Mouse (Mus musculus) MEL (cell line): Measurements from ENCODE around the gene Fndc8. TPM values are rescaled to one million over a fixed set of nuclear protein-coding genes. Genes with fewer than 3 reads are reported as not detected.
A peak's percentile ranks its signal among the peaks of the same experiment; 100 is the strongest.

Source experiments
- DNase-seq: peaks from one replicate; pipeline ENCODE4 v3.0.0; 2011; ENCODE audit warnings: low read depth, low spot score
- H3K27ac ChIP-seq: 2 replicates; pipeline ENCODE4 v1.5.1; 2012; ENCODE audit warnings: low read depth, mild to moderate bottlenecking, control low read depth, low read length, moderate library complexity; ENCODE audit not compliant: control insufficient read depth
- H3K27me3 ChIP-seq, 2 experiments: fragments of 150-350 bp in 1 of 2; sonication (generic) in 1 of 2; 2 replicates each; pipeline ENCODE4 v1.6.1; 2012; ENCODE audit warnings: low read length in 2 of 2, mild to moderate bottlenecking in 2 of 2, improper control_type of control experiment in 1 of 2, moderate library complexity in 1 of 2; ENCODE audit not compliant: insufficient read depth in 2 of 2, control insufficient read depth in 1 of 2
- H3K36me3 ChIP-seq, 2 experiments: 2 replicates each; pipeline ENCODE4 v1.6.1; 2012 to 2014; ENCODE audit warnings: low read length in 2 of 2, improper control_type of control experiment in 1 of 2, inconsistent platforms in 1 of 2, mild to moderate bottlenecking in 1 of 2; ENCODE audit not compliant: insufficient read depth in 2 of 2, control insufficient read depth in 1 of 2
- H3K4me1 ChIP-seq, 2 experiments: fragments of 150-350 bp in 1 of 2; sonication (generic) in 1 of 2; 2 replicates each; pipeline ENCODE4 v1.6.1; 2012; ENCODE audit warnings: low read length in 2 of 2, improper control_type of control experiment in 1 of 2, mild to moderate bottlenecking in 1 of 2; ENCODE audit not compliant: insufficient read depth in 2 of 2, control insufficient read depth in 1 of 2
- H3K4me3 ChIP-seq, 2 experiments: fragments of 150-350 bp in 1 of 2; sonication (generic) in 1 of 2; 2 replicates each; pipeline ENCODE4 v1.5.1; 2012; ENCODE audit warnings: low read depth in 2 of 2, low read length in 2 of 2, mild to moderate bottlenecking in 2 of 2, moderate library complexity in 2 of 2, control low read depth in 1 of 2, improper control_type of control experiment in 1 of 2; ENCODE audit not compliant: control insufficient read depth in 1 of 2, insufficient read depth in 1 of 2
- H3K79me2 ChIP-seq: 2 replicates; pipeline ENCODE4 v1.6.1; 2012; ENCODE audit warnings: mild to moderate bottlenecking, low read length, moderate library complexity; ENCODE audit not compliant: control insufficient read depth, poor library complexity, insufficient read depth
- H3K9ac ChIP-seq: 2 replicates; pipeline ENCODE4 v1.6.1; 2012; ENCODE audit warnings: low read depth, mild to moderate bottlenecking, control low read depth, low read length, moderate library complexity; ENCODE audit not compliant: control insufficient read depth, poor library complexity, severe bottlenecking
- H3K9me3 ChIP-seq: fragments of 150-350 bp; sonication (generic); replicated peaks from 2 replicates; pipeline ENCODE4 v1.6.1; 2012; ENCODE audit warnings: mild to moderate bottlenecking, low read length, improper control_type of control experiment, moderate library complexity; ENCODE audit not compliant: insufficient read depth
- BHLHE40 ChIP-seq: IDR thresholded peaks from 2 replicates; pipeline ENCODE4 v1.6.1; 2012; ENCODE audit warnings: low read depth, mild to moderate bottlenecking, inconsistent platforms, low read length, improper control_type of control experiment, borderline replicate concordance
- CHD1 ChIP-seq: IDR thresholded peaks from 2 replicates; pipeline ENCODE4 v1.6.1; 2012; ENCODE audit warnings: low read depth, mild to moderate bottlenecking, inconsistent platforms, low read length, improper control_type of control experiment
- CTCF ChIP-seq, 3 experiments: IDR thresholded peaks in 2 of 3; conservative IDR thresholded peaks in 1 of 3; 2 replicates each; pipeline ENCODE4 v1.5.1; 2011 to 2012; ENCODE audit warnings: low read length in 3 of 3, low read depth in 2 of 3, mild to moderate bottlenecking in 2 of 3, improper control_type of control experiment in 1 of 3, inconsistent platforms in 1 of 3, mixed read lengths in 1 of 3, moderate library complexity in 1 of 3; ENCODE audit not compliant: control insufficient read depth in 1 of 3, insufficient read depth in 1 of 3, poor library complexity in 1 of 3, severe bottlenecking in 1 of 3
- E2F4 ChIP-seq: IDR thresholded peaks from 2 replicates; pipeline ENCODE4 v1.6.1; 2011; ENCODE audit warnings: low read depth, low read length, improper control_type of control experiment, borderline replicate concordance
- EP300 ChIP-seq, 2 experiments: IDR thresholded peaks; 2 replicates each; pipeline ENCODE4 v1.6.1; 2011; ENCODE audit warnings: improper control_type of control experiment in 2 of 2, low read length in 2 of 2, low read depth in 1 of 2, mild to moderate bottlenecking in 1 of 2
- ETS1 ChIP-seq: IDR thresholded peaks from 2 replicates; pipeline ENCODE4 v1.6.1; 2012; ENCODE audit warnings: low read depth, mild to moderate bottlenecking, inconsistent platforms, low read length, improper control_type of control experiment, moderate library complexity
- GABPA ChIP-seq: IDR thresholded peaks from 2 replicates; pipeline ENCODE4 v1.6.1; 2012; ENCODE audit warnings: low read depth, mild to moderate bottlenecking, inconsistent platforms, low read length, improper control_type of control experiment, moderate library complexity
- GATA1 ChIP-seq: IDR thresholded peaks from 2 replicates; pipeline ENCODE4 v1.6.1; 2011; ENCODE audit warnings: low read depth, low read length, improper control_type of control experiment
- HCFC1 ChIP-seq: IDR thresholded peaks from 2 replicates; pipeline ENCODE4 v1.6.1; 2012; ENCODE audit warnings: low read depth, mild to moderate bottlenecking, inconsistent platforms, low read length, improper control_type of control experiment, moderate library complexity
- MAX ChIP-seq: IDR thresholded peaks from 2 replicates; pipeline ENCODE4 v1.6.1; 2011; ENCODE audit warnings: low read length, improper control_type of control experiment
- MAZ ChIP-seq: IDR thresholded peaks from 2 replicates; pipeline ENCODE4 v1.6.1; 2012; ENCODE audit warnings: low read depth, mild to moderate bottlenecking, inconsistent platforms, low read length, improper control_type of control experiment
- MEF2A ChIP-seq: IDR thresholded peaks from 2 replicates; pipeline ENCODE4 v1.6.1; 2014; ENCODE audit warnings: low read depth, mild to moderate bottlenecking, inconsistent platforms, low read length, improper control_type of control experiment; ENCODE audit not compliant: poor library complexity, insufficient replicate concordance, severe bottlenecking; ENCODE audit errors: extremely low read depth
- MXI1 ChIP-seq: IDR thresholded peaks from 2 replicates; pipeline ENCODE4 v1.6.1; 2011; ENCODE audit warnings: mild to moderate bottlenecking, low read depth, low read length, improper control_type of control experiment
- NRF1 ChIP-seq: IDR thresholded peaks from 2 replicates; pipeline ENCODE4 v1.6.1; 2014; ENCODE audit warnings: low read depth, mild to moderate bottlenecking, inconsistent platforms, low read length, improper control_type of control experiment, moderate library complexity; ENCODE audit not compliant: poor library complexity, insufficient read depth, severe bottlenecking
- POLR2A ChIP-seq, 2 experiments: IDR thresholded peaks; 2 replicates each; pipeline ENCODE4 v1.6.1; 2011 to 2012; ENCODE audit warnings: low read length in 2 of 2, mild to moderate bottlenecking in 2 of 2, control low read depth in 1 of 2, improper control_type of control experiment in 1 of 2, low read depth in 1 of 2, moderate library complexity in 1 of 2; ENCODE audit not compliant: control insufficient read depth in 1 of 2, insufficient read depth in 1 of 2, poor library complexity in 1 of 2
- POLR2AphosphoS5 ChIP-seq: IDR thresholded peaks from 2 replicates; pipeline ENCODE4 v1.6.1; 2012; ENCODE audit warnings: low read depth, borderline replicate concordance, mild to moderate bottlenecking, inconsistent platforms, low read length, moderate library complexity, mixed read lengths
- RAD21 ChIP-seq: IDR thresholded peaks from 2 replicates; pipeline ENCODE4 v1.6.1; 2011; ENCODE audit warnings: mild to moderate bottlenecking, low read depth, low read length, improper control_type of control experiment
- RCOR1 ChIP-seq: IDR thresholded peaks from 2 replicates; pipeline ENCODE4 v1.6.1; 2012; ENCODE audit warnings: low read depth, mild to moderate bottlenecking, inconsistent platforms, low read length, improper control_type of control experiment
- SIN3A ChIP-seq: IDR thresholded peaks from 2 replicates; pipeline ENCODE4 v1.6.1; 2012; ENCODE audit warnings: low read length, improper control_type of control experiment, inconsistent platforms
- TAL1 ChIP-seq: IDR thresholded peaks from 2 replicates; pipeline ENCODE4 v1.6.1; 2012; ENCODE audit warnings: mild to moderate bottlenecking, inconsistent platforms, low read length, moderate library complexity, mixed read lengths
- TCF12 ChIP-seq: IDR thresholded peaks from 2 replicates; pipeline ENCODE4 v1.6.1; 2014; ENCODE audit warnings: low read depth, mild to moderate bottlenecking, inconsistent platforms, low read length, improper control_type of control experiment, moderate library complexity
- UBTF ChIP-seq: IDR thresholded peaks from 2 replicates; pipeline ENCODE4 v1.6.1; 2012; ENCODE audit warnings: low read depth, mild to moderate bottlenecking, inconsistent platforms, low read length, improper control_type of control experiment, moderate library complexity, borderline replicate concordance; ENCODE audit not compliant: insufficient read depth
- USF1 ChIP-seq: IDR thresholded peaks from 2 replicates; pipeline ENCODE4 v1.6.1; 2014; ENCODE audit warnings: low read depth, mild to moderate bottlenecking, inconsistent platforms, low read length, improper control_type of control experiment, moderate library complexity
- ZC3H11A ChIP-seq: IDR thresholded peaks from 2 replicates; pipeline ENCODE4 v1.6.1; 2012; ENCODE audit warnings: low read depth, mild to moderate bottlenecking, inconsistent platforms, low read length, improper control_type of control experiment
- ZMIZ1 ChIP-seq: IDR thresholded peaks from 2 replicates; pipeline ENCODE4 v1.6.1; 2012; ENCODE audit warnings: low read depth, mild to moderate bottlenecking, inconsistent platforms, low read length, improper control_type of control experiment, moderate library complexity
- ZNF384 ChIP-seq: IDR thresholded peaks from 2 replicates; pipeline ENCODE4 v1.6.1; 2012; ENCODE audit warnings: low read depth, mild to moderate bottlenecking, inconsistent platforms, low read length, improper control_type of control experiment
- polyA plus RNA-seq, 2 experiments: library from polyadenylated mRNA; stranded (reverse) in 1 of 2; unstranded in 1 of 2; fragments of >175 nt in 1 of 2; fragments of >200 nt in 1 of 2; gene quantifications; 2 replicates each; pipeline versions ENCODE4 v1.2.1 to v1.2.4; 2012; ENCODE audit warnings: low replicate concordance in 2 of 2, low read depth in 1 of 2; ENCODE audit not compliant: insufficient read length in 2 of 2, insufficient read depth in 1 of 2, missing spikeins in 1 of 2
- total RNA-seq: library from RNA; depleted of rRNA; stranded (reverse); fragments of 300-350 nt; gene quantifications from 2 replicates; pipeline ENCODE4 v1.2.3, GENCODE M21; 2012

The Fndc8 gene
- total and polyA plus RNA-seq, 3 experiments = 0.15 to 0.72 TPM; not detected in 1

DNA sequence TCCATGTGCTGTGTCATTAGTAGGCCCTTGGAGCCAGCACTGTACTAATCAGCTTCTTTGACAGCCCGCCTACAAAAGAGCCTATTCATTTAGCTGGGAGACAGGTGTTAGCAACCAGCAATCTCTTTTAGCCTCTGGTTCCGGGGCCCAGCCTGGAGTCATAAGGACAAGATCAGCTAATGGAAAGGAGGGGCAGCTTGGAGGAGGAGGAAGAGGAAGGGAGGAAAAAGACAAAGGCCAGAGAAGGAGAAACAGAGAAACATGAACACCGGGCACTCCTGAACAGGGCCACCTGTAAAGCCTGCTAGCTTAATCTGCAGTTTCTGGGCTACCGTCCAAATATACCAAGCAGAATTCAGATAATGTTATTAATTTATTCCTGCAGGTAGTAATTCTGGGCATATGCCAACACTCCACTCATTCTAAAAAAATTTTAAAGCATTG is 28.4 kb upstream of the Fndc8 start (continued):
- no peak for TF ChIP-seq MEF2A
- TF ChIP-seq, all 39 proteins: peak for 5

DNA sequence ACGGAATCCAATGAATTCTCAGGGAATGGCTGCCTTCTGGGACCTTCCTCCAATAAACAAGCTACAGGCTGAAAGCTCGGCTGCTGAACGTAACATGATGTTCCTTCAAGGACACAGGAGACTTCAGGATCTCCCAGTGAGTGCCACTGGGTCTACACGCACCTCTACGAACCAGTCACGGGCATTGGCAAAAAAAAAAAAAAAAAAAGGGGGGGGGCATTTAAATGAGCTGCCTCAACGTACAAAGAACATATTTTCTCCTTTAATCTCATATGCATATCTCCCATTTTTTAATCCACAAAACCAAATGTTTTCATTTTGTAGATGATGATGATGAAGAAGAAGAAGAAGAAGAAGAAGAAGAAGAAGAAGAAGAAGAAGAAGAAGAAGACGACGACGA is 26.0 kb upstream of the Fndc8 start:
- Histone ChIP-seq H3K27ac (no peak overlapping the region), H3K79me2 (peaks cover 15% of the 10 kb centered on the region)
- no peak for DNase-seq
- peak; percentile 60 for TF ChIP-seq ZNF384
- TF ChIP-seq MEF2A = no peak
- TF ChIP-seq, all 39 proteins: peak for 1
- H3K9ac ChIP-seq = peak overlapping the region; percentile 57
- no peaks in the 10 kb centered on the region for H3K9me3 ChIP-seq
- H3K4me3 ChIP-seq = peak overlapping the region in 1 of 2 experiments; percentile 39; a peak in 2 of 4 replicates
- H3K36me3 ChIP-seq = peaks cover 0 to 43% of the 10 kb centered on the region in 2 experiments; a peak in 2 of 4 replicates
- no peaks in the 10 kb centered on the region for H3K27me3 ChIP-seq
- peaks cover 21 to 40% of the 10 kb centered on the region in 2 experiments for H3K4me1 ChIP-seq

DNA sequence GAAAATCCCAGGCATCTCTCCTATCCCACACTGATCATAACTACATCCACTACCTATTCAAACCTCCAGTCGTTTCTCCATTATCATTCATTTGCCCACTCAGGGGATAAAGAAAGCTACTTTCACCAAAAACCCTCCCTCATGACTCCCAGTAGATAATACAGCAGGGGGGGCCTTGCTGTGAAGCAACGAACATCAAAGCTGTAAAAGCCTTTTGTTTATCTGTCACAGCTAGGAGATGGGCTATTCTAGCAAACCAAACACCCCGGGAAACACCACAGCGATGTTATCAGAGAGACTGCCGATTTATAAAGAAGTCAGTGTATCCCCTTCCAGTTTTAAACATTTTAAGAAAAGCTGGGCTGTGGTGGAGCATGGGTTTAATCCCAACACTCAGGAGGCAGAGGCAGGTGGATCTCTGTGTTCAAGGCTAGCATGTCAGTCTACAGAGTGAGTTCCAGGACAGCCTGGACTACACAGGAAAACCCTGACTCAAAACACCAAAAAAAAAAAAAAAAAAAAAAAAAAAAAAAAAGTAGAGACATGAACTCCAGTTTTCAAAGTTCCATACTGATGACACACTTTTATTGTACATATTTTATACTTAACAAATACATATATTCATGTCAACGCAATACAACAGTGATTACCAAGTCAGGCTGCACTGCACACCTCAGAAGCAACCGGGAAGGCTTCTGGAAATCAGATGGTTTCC is 24.9 kb upstream of the Fndc8 start:
- DNase-seq = peak; percentile 62
- TF ChIP-seq CTCF (IDR thresholded peaks at IDR 0.05 in 2 of 3, conservative IDR thresholded peaks at IDR 0.05 in 1 of 3; ENCODE audit: control insufficient read depth in 1 of 3, insufficient read depth in 1 of 3, low read depth in 2 of 3, low read length in 3 of 3, poor library complexity in 1 of 3, severe bottlenecking in 1 of 3) (no peak), ETS1 (peak; percentile 41; the same call in 1 of the 2 replicates), RAD21 (no peak), RCOR1 (peak; percentile 66; the same call in 1 of the 2 replicates), ZC3H11A (no peak), HCFC1 (no peak), BHLHE40 (no peak), GATA1 (peak; percentile 58), TCF12 (0 out of 2 replicates have a peak, but pooled peaks have one; percentile 19), ZNF384 (peak; percentile 66; the same call in 1 of the 2 replicates), ZMIZ1 (no peak), MAZ (peak; percentile 37; the same call in 1 of the 2 replicates), GABPA (no peak), EP300 (IDR thresholded peaks at IDR 0.05; ENCODE audit: low read depth in 1 of 2, low read length in 2 of 2) (peak; percentile 63 to 68), UBTF (no peak), E2F4 (no peak), CHD1 (no peak), POLR2AphosphoS5 (no peak), POLR2A (IDR thresholded peaks at IDR 0.05; ENCODE audit: control insufficient read depth in 1 of 2, insufficient read depth in 1 of 2, low read depth in 1 of 2, low read length in 2 of 2, poor library complexity in 1 of 2) (no peak), MAX (no peak), MXI1 (peak; percentile 36; the same call in 1 of the 2 replicates), SIN3A (peak; percentile 67; the same call in 1 of the 2 replicates), NRF1 (no peak), USF1 (no peak), TAL1 (no peak)
- Histone ChIP-seq H3K36me3 (peaks cover 0 to 51% of the 10 kb centered on the region in 2 experiments; a peak in 2 of 4 replicates), H3K27ac (peak overlapping the region; percentile 55), H3K9ac (peak overlapping the region; percentile 57), H3K4me1 (peaks cover 21 to 40% of the 10 kb centered on the region in 2 experiments), H3K27me3 (no peaks in the 10 kb centered on the region), H3K4me3 (peak overlapping the region; percentile 37 to 39), H3K79me2 (peaks cover 15% of the 10 kb centered on the region), H3K9me3 (no peaks in the 10 kb centered on the region)
